8 mouse cellular contexts compared by ENCODE assay signal in genomic region chr8:73354201-73354881, GRCm38 (mm10). TPM values are rescaled to one million over a fixed set of nuclear protein-coding genes. Genes with fewer than 3 reads are reported as not detected.
A peak's percentile ranks its signal among the peaks of the same experiment; 100 is the strongest.
DNase-seq lines count a peak whose midpoint lies in the region; ATAC-seq lines count a peak whose summit lies in the region.

No protein-coding gene starts in this region.

- peak overlapping the region; percentile 62 for H3K4me3 ChIP-seq in erythroblast, embryonic 14.5 days (replicated peaks)
- H3K4me3 ChIP-seq in embryonic facial prominence, embryonic 12.5 days: peak overlapping the region; percentile 86
- peak overlapping the region; percentile 86 for H3K4me3 ChIP-seq in limb, embryonic 15.5 days
- H3K4me3 ChIP-seq in midbrain, embryonic 15.5 days: peak overlapping the region; percentile 70
- peak overlapping the region; percentile 76 for H3K4me3 ChIP-seq in stomach, embryonic 16.5 days (replicated peaks; ENCODE audit: low read length)

- DNase-seq in heart, adult 9 months (ENCODE audit: low spot score in 2 of 2): peak; percentile 17 to 51
- DNase-seq in kidney, adult 9 months: peak; percentile 26

- peak overlapping the region; percentile 75 for H3K27ac ChIP-seq in embryonic facial prominence, embryonic 12.5 days
- H3K27ac ChIP-seq in limb, embryonic 15.5 days: peak overlapping the region; percentile 83
- H3K27ac ChIP-seq in midbrain, embryonic 15.5 days: peak overlapping the region; percentile 86
- H3K27ac ChIP-seq in stomach, embryonic 16.5 days (ENCODE audit: low read length): peak overlapping the region; percentile 80

- peak overlapping the region; percentile 52 for H3K9ac ChIP-seq in embryonic facial prominence, embryonic 12.5 days
- H3K9ac ChIP-seq in limb, embryonic 15.5 days: peak overlapping the region; percentile 29
- H3K9ac ChIP-seq in midbrain, embryonic 15.5 days: peak overlapping the region; percentile 66
- peak overlapping the region; percentile 69 for H3K9ac ChIP-seq in stomach, embryonic 16.5 days (ENCODE audit: low read length)

- H3K4me1 ChIP-seq in erythroblast, embryonic 14.5 days (ENCODE audit: control insufficient read depth): peaks cover 17% of the 10 kb centered on the region
- H3K4me1 ChIP-seq in embryonic facial prominence, embryonic 12.5 days: peaks cover 10% of the 10 kb centered on the region
- H3K4me1 ChIP-seq in limb, embryonic 15.5 days: peaks cover 24% of the 10 kb centered on the region
- peaks cover 33% of the 10 kb centered on the region for H3K4me1 ChIP-seq in midbrain, embryonic 15.5 days
- H3K4me1 ChIP-seq in stomach, embryonic 16.5 days (ENCODE audit: control insufficient read depth, insufficient read depth, low read length): peaks cover 19% of the 10 kb centered on the region

- under 1% methylated on average over 25 of the region's 25 CpGs for WGBS in embryonic facial prominence, embryonic 12.5 days
- under 1% methylated on average over 25 of the region's 25 CpGs for WGBS in limb, embryonic 15.5 days
- under 1% methylated on average over 25 of the region's 25 CpGs for WGBS in midbrain, embryonic 15.5 days
- under 1% methylated on average over 25 of the region's 25 CpGs for WGBS in stomach, embryonic 16.5 days

- H3K27me3 ChIP-seq in erythroblast, embryonic 14.5 days (ENCODE audit: control insufficient read depth): peaks cover 49% of the 10 kb centered on the region
- H3K27me3 ChIP-seq in embryonic facial prominence, embryonic 12.5 days: no peaks in the 10 kb centered on the region
- H3K27me3 ChIP-seq in limb, embryonic 15.5 days: no peaks in the 10 kb centered on the region
- no peaks in the 10 kb centered on the region for H3K27me3 ChIP-seq in midbrain, embryonic 15.5 days (replicated peaks)
- H3K27me3 ChIP-seq in stomach, embryonic 16.5 days (ENCODE audit: control insufficient read depth, insufficient read depth, low read length): no peaks in the 10 kb centered on the region

- no peak for ATAC-seq in erythroblast, adult 5-6 weeks (replicated peaks; ENCODE audit: low FRiP score, poor library complexity, severe bottlenecking)
- no peak for ATAC-seq in embryonic facial prominence, embryonic 12.5 days (ENCODE audit: insufficient number of reproducible peaks, insufficient read depth, low FRiP score, low TSS enrichment)
- ATAC-seq in limb, embryonic 15.5 days (ENCODE audit: insufficient number of reproducible peaks, low FRiP score, low TSS enrichment, low read depth): no peak
- peak; percentile 50 for ATAC-seq in midbrain, embryonic 15.5 days (replicated peaks)
- peak; percentile 5; the same call in 1 of the 2 replicates for ATAC-seq in stomach, embryonic 16.5 days (ENCODE audit: insufficient read depth, low FRiP score)

- peak overlapping the region; percentile 80 for H3K4me2 ChIP-seq in embryonic facial prominence, embryonic 12.5 days (replicated peaks)
- H3K4me2 ChIP-seq in limb, embryonic 15.5 days: peak overlapping the region; percentile 86
- peak overlapping the region; percentile 91 for H3K4me2 ChIP-seq in midbrain, embryonic 15.5 days
- peak overlapping the region; percentile 87 for H3K4me2 ChIP-seq in stomach, embryonic 16.5 days (ENCODE audit: low read depth, low read length)

- H3K9me3 ChIP-seq in erythroblast, embryonic 14.5 days (ENCODE audit: control insufficient read depth, low read length): no peaks in the 10 kb centered on the region; the same call in 1 of the 2 replicates
- no peaks in the 10 kb centered on the region for H3K9me3 ChIP-seq in embryonic facial prominence, embryonic 12.5 days
- no peaks in the 10 kb centered on the region for H3K9me3 ChIP-seq in limb, embryonic 15.5 days
- no peaks in the 10 kb centered on the region for H3K9me3 ChIP-seq in midbrain, embryonic 15.5 days
- no peaks in the 10 kb centered on the region for H3K9me3 ChIP-seq in stomach, embryonic 16.5 days (replicated peaks; ENCODE audit: control insufficient read depth, low read length)

- H3K36me3 ChIP-seq in erythroblast, embryonic 14.5 days (ENCODE audit: control insufficient read depth): no peaks in the 10 kb centered on the region
- H3K36me3 ChIP-seq in embryonic facial prominence, embryonic 12.5 days: no peaks in the 10 kb centered on the region
- H3K36me3 ChIP-seq in limb, embryonic 15.5 days: no peaks in the 10 kb centered on the region
- no peaks in the 10 kb centered on the region for H3K36me3 ChIP-seq in midbrain, embryonic 15.5 days (replicated peaks)
- H3K36me3 ChIP-seq in stomach, embryonic 16.5 days (ENCODE audit: control insufficient read depth, insufficient read depth, low read length): no peaks in the 10 kb centered on the region

RNA-seq across cellular contexts. Expression of gene Large1, which starts 1.0 kb away (rescaled TPM):
- polyA plus RNA-seq in erythroblast, embryonic 14.5 days (2012): 0.01 TPM in 1 of 2 replicates, not detected in the other
- total RNA-seq in erythroblast, adult 5-6 weeks (2015; ENCODE audit: low replicate concordance): not detected in 2 replicates
- total RNA-seq in erythroblast, adult 5-6 weeks (2017; ENCODE audit: low replicate concordance): 1.4 and 1.5 TPM in 2 replicates
- 10.9 and 11.5 TPM in 2 replicates for polyA plus RNA-seq in embryonic facial prominence, embryonic 12.5 days (2016; fragmentation: Nextera tagmentation; extraction: Ambion mirVana)
- 5.3 and 6.9 TPM in 2 replicates for polyA plus RNA-seq in limb, embryonic 15.5 days (2015; fragmentation: Nextera tagmentation; extraction: Ambion mirVana)
- polyA plus RNA-seq in midbrain, embryonic 15.5 days (2015; fragmentation: Nextera tagmentation; extraction: Ambion mirVana): 14.2 and 15.2 TPM in 2 replicates
- 4.9 and 5.4 TPM in 2 replicates for polyA plus RNA-seq in stomach, embryonic 16.5 days (2015; fragmentation: Nextera tagmentation; extraction: Ambion mirVana)

Comparison
In these comparisons a context has a peak if more than half of its experiments do, and no peak if none do; other contexts are left out.
1. ATAC-seq: peak in midbrain, embryonic 15.5 days (single experiment) and stomach, embryonic 16.5 days (single experiment); none in erythroblast, adult 5-6 weeks (single experiment), embryonic facial prominence, embryonic 12.5 days (single experiment) and limb, embryonic 15.5 days (single experiment).
2. Peak in every context shown above with its lines, with median percentiles within 50 percentile points of each other: H3K4me3 ChIP-seq, H3K27ac ChIP-seq, H3K4me2 ChIP-seq and H3K9ac ChIP-seq.